Mouse (Mus musculus) C2C12 (cell line): Measurements from ENCODE around the gene 2510009E07Rik. TPM values are rescaled to one million over a fixed set of nuclear protein-coding genes. Genes with fewer than 3 reads are reported as not detected.

Experiments
- H3K27me3 ChIP-seq: one replicate; pipeline ENCODE4 v1.6.1; 2011; ENCODE audit not compliant: control insufficient read depth, insufficient read depth, insufficient read length
- H3K36me3 ChIP-seq: one replicate; pipeline ENCODE4 v1.6.1; 2011; ENCODE audit not compliant: control insufficient read depth, insufficient read depth
- H3K4me3 ChIP-seq: one replicate; pipeline ENCODE4 v1.5.1; 2011; ENCODE audit warnings: mild to moderate bottlenecking, control low read depth; ENCODE audit not compliant: poor library complexity, insufficient read depth, severe bottlenecking
- H3K79me2 ChIP-seq: one replicate; pipeline ENCODE4 v1.6.1; 2011; ENCODE audit not compliant: control insufficient read depth, insufficient read depth
- H3K79me3 ChIP-seq: one replicate; pipeline ENCODE4 v1.6.1; 2011; ENCODE audit warnings: low read depth, control low read depth
- H3ac ChIP-seq: one replicate; pipeline ENCODE3; 2011; ENCODE audit warnings: low read depth; ENCODE audit not compliant: control insufficient read depth, insufficient read length
- CEBPB ChIP-seq: IDR thresholded peaks from one replicate; pipeline ENCODE4 v1.6.1; 2011; ENCODE audit warnings: low read depth, mild to moderate bottlenecking, control low read depth, moderate library complexity
- CTCF ChIP-seq: IDR thresholded peaks from one replicate; pipeline ENCODE4 v1.5.1; 2011; ENCODE audit not compliant: control insufficient read depth, insufficient read depth, insufficient read length
- FOSL1 ChIP-seq: IDR thresholded peaks from one replicate; pipeline ENCODE4 v1.8.0; 2011; ENCODE audit warnings: mild to moderate bottlenecking, low read length; ENCODE audit not compliant: poor library complexity, insufficient read depth, severe bottlenecking
- MAX ChIP-seq: IDR thresholded peaks from one replicate; pipeline ENCODE4 v1.6.1; 2011; ENCODE audit warnings: mild to moderate bottlenecking, control low read depth
- MYOD1 ChIP-seq: IDR thresholded peaks from one replicate; pipeline ENCODE4 v1.6.1; 2011; ENCODE audit warnings: low read depth; ENCODE audit not compliant: control insufficient read depth, insufficient read length
- MYOG ChIP-seq: IDR thresholded peaks from one replicate; pipeline ENCODE4 v1.6.1; 2011; ENCODE audit not compliant: control insufficient read depth, insufficient read length; ENCODE audit errors: extremely low read depth
- USF1 ChIP-seq: IDR thresholded peaks from one replicate; pipeline ENCODE4 v1.6.1; 2011; ENCODE audit warnings: low read depth, mild to moderate bottlenecking, control low read depth, moderate library complexity
- long read RNA-seq, 2 experiments: library from polyadenylated mRNA; unstranded; transcript quantifications; one replicate each; pipeline ENCODE4 v2.0.0; 2019 to 2020
- polyA plus RNA-seq: library from polyadenylated mRNA; unstranded; fragments of >200 nt; fragmentation: generic; extraction: Trizol; gene quantifications from one replicate; pipeline ENCODE4 v1.2.1, GENCODE M21; 2012; ENCODE audit warnings: missing spikeins

2510009E07Rik gene
- polyA plus RNA-seq = 6.0 TPM
- long read RNA-seq, experiment 1, partial matches to known transcripts = 0 of 6 reads
- long read RNA-seq, experiment 1, other reads (novel, unspliced or antisense) = 5 of 6 reads
- long read RNA-seq, experiment 2, full-length matches to known transcripts = 20 of 23 reads
- long read RNA-seq, experiment 2, partial matches to known transcripts = 0 of 23 reads
- long read RNA-seq, experiment 2, other reads (novel, unspliced or antisense) = 3 of 23 reads

DNA sequence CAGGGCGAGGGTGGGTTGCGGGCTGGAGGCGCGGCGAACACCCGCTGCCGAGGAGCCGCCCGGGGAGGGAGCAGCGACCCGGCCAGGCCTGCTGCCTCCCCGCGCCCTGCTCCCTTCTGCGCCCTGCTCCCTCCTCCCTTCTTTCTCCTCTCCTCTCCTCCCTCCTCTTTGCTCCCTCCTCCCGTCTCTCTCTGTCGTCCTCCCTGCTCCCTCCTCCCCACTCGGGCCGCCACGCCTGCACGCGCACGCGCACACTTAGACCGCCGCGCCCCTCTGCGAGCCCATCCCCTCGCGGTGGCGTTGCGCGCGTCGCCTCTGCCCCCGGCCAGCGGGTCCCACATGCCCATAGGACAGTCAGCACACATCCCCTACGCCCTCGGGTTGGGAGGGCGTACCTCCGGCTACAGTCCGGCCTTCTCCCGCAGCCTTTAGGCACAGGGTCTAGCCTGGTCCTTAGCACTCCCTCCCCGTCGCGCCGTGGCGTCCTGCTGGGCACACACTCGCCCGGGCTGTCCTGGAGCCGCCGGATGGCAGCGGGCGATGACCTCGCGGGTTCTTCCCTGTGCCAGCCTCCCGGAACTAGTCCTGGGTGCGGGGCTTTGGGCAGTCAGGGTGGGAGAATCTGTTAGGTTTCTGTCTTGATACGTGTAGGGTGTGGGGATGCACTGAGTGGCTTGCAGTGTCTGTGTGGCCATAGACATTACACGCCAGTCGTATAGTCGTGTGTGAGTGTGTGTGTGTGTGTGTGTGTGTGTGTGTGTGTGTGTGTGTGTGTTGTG, at the start of gene 2510009E07Rik:
Gene 2510009E07Rik, minus strand, starts transcription at position 203 of the 779 bp plus-strand sequence.
- TF ChIP-seq MYOD1 (no peak), MYOG (no peak), CTCF (no peak), CEBPB (no peak), FOSL1 (no peak), USF1 (no peak), MAX (no peak)

GRCm38 (mm10) chr16:21743401-21743800, 48.9 kb upstream of the 2510009E07Rik start:
- no peak overlapping the region for H3ac ChIP-seq
- TF ChIP-seq MAX = no peak
- no peak for TF ChIP-seq USF1
- TF ChIP-seq FOSL1 = no peak
- no peak for TF ChIP-seq CTCF
- no peak for TF ChIP-seq MYOD1
- no peak for TF ChIP-seq CEBPB
- no peak for TF ChIP-seq MYOG
- no peak overlapping the region for H3K4me3 ChIP-seq
- no peaks in the 10 kb centered on the region for H3K36me3 ChIP-seq
- H3K79me3 ChIP-seq = no peaks in the 10 kb centered on the region
- H3K79me2 ChIP-seq = no peaks in the 10 kb centered on the region
- H3K27me3 ChIP-seq = no peaks in the 10 kb centered on the region

More for the DNA sequence above, at the start of gene 2510009E07Rik:
- Histone ChIP-seq H3K36me3 (no peaks in the 10 kb centered on the region), H3K79me3 (peaks cover 3% of the 10 kb centered on the region), H3ac (peak within 1 kb of the TSS; percentile 69), H3K79me2 (no peaks in the 10 kb centered on the region), H3K27me3 (no peaks in the 10 kb centered on the region), H3K4me3 (peak within 1 kb of the TSS; percentile 38)

- H3ac ChIP-seq = no peak overlapping the region
- H3K4me3 ChIP-seq = no peak overlapping the region
- no peaks in the 10 kb centered on the region for H3K36me3 ChIP-seq
- TF ChIP-seq MYOD1 (no peak), CEBPB (no peak), USF1 (no peak), MAX (no peak), MYOG (no peak), FOSL1 (no peak), CTCF (no peak)
- H3K79me3 ChIP-seq = no peaks in the 10 kb centered on the region
- H3K79me2 ChIP-seq = no peaks in the 10 kb centered on the region
- H3K27me3 ChIP-seq = no peaks in the 10 kb centered on the region
Measured at GRCm38 (mm10) chr16:21742898-21743297, 48.4 kb upstream of the 2510009E07Rik start.

DNA sequence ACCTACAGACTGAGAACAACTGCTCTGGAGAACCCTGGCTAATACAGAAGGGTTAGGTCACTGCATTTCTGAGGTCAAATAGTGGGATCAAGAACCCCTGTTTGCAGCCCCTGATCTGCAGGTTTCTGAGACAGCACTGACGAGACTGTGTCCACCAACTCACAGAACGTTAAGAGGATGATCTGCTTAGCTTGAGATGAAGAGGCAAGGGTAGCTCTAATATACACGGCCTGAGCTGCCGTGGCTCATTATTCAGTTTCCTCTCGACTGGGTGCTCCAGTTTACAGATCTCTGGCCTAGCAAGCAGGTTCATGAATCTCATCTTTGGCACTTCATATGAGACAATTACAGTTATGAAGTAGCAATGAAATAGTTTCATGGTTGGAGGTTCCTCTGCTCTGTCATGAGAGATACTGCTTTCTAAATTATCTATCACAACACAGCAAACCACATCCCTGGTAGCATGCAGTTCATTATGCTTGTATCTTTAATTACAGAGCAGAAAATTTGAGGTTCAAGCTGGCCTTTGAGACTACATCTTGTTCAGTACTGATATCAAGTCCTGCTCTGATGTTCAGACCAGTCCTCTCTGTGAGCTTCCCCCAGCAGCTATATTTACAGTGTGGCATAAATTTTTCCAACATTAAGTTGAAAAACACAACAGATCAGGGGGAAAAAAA, 47.9 kb upstream of the 2510009E07Rik start:
- no peaks in the 10 kb centered on the region for H3K27me3 ChIP-seq
- no peak overlapping the region for H3ac ChIP-seq
- no peak overlapping the region for H3K4me3 ChIP-seq
- H3K79me2 ChIP-seq = no peaks in the 10 kb centered on the region
- TF ChIP-seq MYOG (no peak), MYOD1 (no peak), CTCF (no peak), MAX (no peak), CEBPB (no peak), FOSL1 (no peak), USF1 (no peak)
- no peaks in the 10 kb centered on the region for H3K79me3 ChIP-seq
- no peaks in the 10 kb centered on the region for H3K36me3 ChIP-seq

GRCm38 (mm10) chr16:21741542-21741941, 47.1 kb upstream of the 2510009E07Rik start:
- no peak overlapping the region for H3K4me3 ChIP-seq
- H3K27me3 ChIP-seq = no peaks in the 10 kb centered on the region
- TF ChIP-seq MYOD1 (no peak), CEBPB (no peak), MAX (no peak), USF1 (no peak), MYOG (no peak), CTCF (no peak), FOSL1 (no peak)
- H3K36me3 ChIP-seq = no peaks in the 10 kb centered on the region
- no peak overlapping the region for H3ac ChIP-seq
- H3K79me2 ChIP-seq = no peaks in the 10 kb centered on the region
- no peaks in the 10 kb centered on the region for H3K79me3 ChIP-seq
